Mouse (Mus musculus): ENCODE results near the gene Ppm1b.
"Not testable (repeated sequence)": the region's sequence is repeated elsewhere in the genome, so short reads cannot be mapped to it uniquely, and the experiment has no call there.

Ppm1b gene

GRCm38 (mm10) chr17:84956441-84956840, at the start of gene Ppm1b:
Gene Ppm1b, plus strand, starts transcription at chr17:84956741.
- DNase-seq (ENCODE audit: low read depth, low spot score): no peak

GRCm38 (mm10) chr17:84921666-84922376, 34.7 kb upstream of the Ppm1b start:
- no peak for DNase-seq (ENCODE audit: low read depth, low spot score)

DNA sequence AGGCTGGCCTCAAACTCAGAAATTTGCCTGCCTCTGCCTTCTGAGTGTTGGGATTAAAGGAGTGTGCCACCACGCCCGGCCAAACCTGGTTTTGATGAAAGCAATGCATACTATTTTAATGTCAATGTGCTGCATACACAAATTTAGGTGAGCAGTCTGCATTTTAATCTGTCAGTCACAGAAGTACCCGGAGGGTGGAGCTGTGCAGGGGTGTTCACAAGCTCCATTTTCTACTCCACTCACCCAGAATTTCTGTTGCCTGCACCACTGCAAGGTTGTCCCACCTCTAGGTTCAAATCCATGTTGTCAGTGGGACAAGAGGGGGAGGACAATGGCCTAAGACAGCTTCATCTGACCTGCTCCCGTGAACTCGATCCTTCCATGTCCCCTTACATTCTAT, 31.8 kb upstream of the Ppm1b start:
- DNase-seq (ENCODE audit: low read depth, low spot score): no peak

DNA sequence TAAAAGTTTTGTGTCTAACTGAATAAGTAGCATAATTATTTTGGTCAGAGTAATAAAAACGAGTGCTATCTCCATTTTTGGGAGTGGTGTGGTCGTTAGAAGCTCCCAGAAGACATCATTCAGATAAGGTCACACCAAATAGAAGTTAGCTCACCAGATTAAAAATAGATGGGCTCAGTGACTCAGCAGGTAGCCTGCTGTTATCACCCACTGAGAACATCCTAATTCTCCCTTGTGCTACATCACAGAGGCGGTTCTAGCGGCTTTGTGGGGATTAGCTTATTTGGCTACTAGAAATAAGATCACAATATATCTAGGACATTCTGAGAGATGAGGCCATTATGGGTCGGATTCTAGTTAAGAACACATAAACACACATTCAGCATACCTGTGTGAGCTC, 30.3 kb upstream of the Ppm1b start:
- peak; percentile 79 for DNase-seq (ENCODE audit: low read depth, low spot score)

DNA sequence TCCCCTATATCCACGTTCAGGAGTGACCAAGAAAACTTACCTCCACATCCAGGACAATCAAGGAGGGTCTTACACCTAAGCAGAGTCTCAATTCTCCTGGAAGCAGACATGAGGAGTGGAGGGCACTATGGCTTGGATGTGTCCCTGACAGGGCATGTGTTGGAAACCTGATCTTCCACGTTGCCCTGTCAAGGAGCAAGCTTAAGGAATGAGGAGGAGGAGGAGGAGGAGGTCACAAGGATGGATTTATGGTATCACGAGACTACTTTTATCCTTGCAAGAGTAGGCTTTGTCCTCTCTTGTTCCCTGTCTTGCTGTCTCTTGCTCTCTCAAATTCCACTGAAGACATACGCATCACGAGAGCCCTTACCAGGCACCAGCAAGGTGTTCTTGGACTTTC, 29.0 kb upstream of the Ppm1b start:
- no peak for DNase-seq (ENCODE audit: low read depth, low spot score)

DNA sequence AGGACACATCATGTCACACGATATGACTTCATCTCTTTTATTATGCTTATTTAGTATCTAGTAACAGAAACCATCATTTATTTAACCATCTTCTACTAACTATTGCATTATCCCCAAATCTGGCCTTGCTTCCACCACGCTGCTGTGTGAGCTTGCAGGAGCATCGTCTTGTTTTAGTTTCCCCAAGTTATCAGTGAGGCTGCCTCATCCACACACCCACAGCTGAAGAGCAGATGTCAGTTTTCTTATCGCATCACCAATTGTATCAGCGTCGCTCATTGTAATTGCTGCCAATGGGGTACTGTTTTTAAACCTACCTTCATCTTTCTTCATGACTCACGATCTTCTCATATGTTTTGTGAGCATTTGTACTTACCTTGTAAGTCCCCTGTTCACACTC, 23.6 kb upstream of the Ppm1b start:
- DNase-seq (ENCODE audit: low read depth, low spot score): no peak

DNA sequence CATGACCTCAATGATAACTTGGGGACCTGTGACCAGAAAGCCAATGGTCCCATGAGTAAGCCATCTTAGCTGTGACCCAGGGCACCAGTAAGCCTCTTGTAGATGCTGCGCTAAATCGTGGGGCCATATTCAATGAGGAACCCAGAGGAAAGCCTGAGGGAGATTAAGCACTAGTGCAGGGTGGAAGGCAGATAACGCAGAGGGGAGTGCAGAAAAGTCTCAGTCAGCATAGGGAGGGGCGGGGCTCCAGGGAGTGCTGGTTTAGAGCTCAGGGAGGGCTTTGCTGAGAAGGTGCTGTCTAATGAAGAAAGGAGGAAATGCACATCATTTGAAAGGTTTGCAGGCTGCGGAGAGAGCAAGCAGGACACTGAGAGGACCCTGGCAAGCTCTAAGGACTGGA, 22.6 kb upstream of the Ppm1b start:
- DNase-seq (ENCODE audit: low read depth, low spot score): peak; percentile 44

- not testable (repeated sequence) for DNase-seq (ENCODE audit: low read depth, low spot score)
Measured at GRCm38 (mm10) chr17:84935620-84936019, 20.9 kb upstream of the Ppm1b start.

DNA sequence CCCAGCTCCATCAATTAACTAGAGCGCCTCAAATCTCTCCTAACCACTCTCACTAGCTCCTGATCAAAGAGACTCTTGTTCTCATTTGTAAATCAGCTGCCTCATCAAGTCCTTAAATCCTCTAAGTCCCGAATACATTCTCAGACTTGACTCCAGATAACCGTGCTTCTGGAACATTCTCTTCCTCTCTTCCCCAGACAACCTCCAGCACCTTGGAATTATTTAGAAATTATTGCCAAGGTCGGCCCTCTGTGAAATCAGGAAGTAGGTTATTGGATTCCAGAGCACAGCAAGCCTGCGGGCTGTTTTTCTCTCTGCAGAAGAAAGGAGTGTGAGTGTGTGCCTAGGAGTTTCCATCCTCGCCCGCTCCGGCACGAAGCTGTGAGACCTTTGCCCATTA, 20.2 kb upstream of the Ppm1b start:
- no peak for DNase-seq (ENCODE audit: low read depth, low spot score)

DNA sequence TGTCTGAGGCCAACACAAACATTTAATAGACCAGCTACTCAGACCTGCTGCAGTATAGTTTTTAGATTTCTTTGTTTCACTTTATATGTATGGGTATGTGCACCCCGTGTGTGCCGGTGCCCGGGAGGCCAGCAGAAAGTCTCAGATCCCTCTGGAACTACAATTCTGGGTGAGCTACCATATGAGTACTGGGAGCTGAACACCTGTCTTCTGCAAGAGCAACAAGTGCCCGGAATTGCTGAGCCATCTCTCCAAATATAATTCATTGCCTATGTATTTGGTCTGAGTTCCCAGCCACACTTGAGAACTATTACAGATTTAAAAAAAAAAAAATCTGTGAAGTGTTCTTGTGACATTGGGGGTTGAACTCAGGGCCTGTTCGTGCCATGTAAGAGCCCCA, 19.7 kb upstream of the Ppm1b start:
- DNase-seq (ENCODE audit: low read depth, low spot score): no peak

- DNase-seq (ENCODE audit: low read depth, low spot score): no peak
Measured at GRCm38 (mm10) chr17:84937220-84937619, 19.3 kb upstream of the Ppm1b start.

- no peak for DNase-seq (ENCODE audit: low read depth, low spot score)
Measured at GRCm38 (mm10) chr17:84938215-84938614, 18.3 kb upstream of the Ppm1b start.

GRCm38 (mm10) chr17:84940017-84940731, 16.4 kb upstream of the Ppm1b start:
- no peak for DNase-seq (ENCODE audit: low read depth, low spot score)

GRCm38 (mm10) chr17:84941291-84941868, 15.2 kb upstream of the Ppm1b start:
- DNase-seq (ENCODE audit: low read depth, low spot score): no peak

- no peak for DNase-seq (ENCODE audit: low read depth, low spot score)
Measured at GRCm38 (mm10) chr17:84942358-84943032, 14.0 kb upstream of the Ppm1b start.

DNA sequence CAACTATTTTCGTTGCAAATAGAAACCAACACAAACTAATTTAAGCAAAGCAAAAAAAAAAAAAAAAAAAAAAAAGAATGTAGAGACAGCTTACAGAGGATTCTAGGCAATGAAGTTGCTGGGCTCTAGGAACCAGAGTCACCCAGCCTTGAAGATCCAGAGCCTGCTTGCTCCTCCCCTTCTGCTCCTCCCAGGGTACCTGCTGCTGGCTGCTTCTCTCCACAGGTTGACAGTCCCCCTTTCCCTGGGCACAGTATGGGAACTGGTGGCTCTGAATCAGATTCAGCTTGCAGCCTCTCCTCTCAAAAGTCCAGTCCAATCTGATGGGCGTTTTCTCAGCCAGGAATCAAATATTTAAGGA, 13.5 kb upstream of the Ppm1b start:
- DNase-seq (ENCODE audit: low read depth, low spot score): no peak

DNA sequence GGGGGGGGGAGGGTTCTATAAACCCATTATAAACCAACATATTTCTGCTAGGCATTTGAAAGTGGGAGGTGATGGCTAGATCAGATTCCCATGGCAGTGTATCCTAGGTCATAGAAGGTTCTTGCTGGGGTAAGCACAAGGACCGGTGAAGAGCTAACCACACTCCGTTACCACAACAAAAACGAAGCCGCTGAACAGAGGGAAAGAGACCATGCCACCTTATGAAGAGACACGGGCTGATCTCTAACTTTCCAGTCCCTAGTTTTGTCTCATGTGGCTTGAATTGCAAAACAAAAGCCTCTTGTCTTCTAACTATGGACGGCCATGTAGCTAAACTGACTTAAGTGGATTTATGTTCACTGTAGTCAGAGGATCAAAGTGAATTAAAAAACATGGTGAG, 12.2 kb upstream of the Ppm1b start:
- DNase-seq (ENCODE audit: low read depth, low spot score): no peak

DNA sequence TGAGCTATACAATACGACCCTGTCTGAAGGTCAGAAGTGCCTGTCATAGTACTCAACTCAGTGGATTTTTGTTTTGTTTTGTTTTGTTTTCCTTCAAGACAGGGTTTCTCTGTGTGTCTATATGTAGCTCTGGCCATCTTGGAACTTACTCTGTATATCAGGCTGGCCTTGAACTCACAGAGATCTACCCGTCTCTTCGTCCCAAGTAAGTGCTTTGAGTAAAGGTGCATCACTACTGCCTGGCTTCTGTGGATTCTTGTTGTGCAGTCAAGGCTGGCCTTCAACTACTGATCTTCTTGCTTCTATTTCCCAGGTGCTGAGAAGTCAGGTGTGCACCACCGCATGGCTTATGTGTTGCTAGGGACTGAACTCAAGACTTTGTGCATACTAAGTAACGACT, 4.0 kb upstream of the Ppm1b start:
- DNase-seq (ENCODE audit: low read depth, low spot score): no peak

DNA sequence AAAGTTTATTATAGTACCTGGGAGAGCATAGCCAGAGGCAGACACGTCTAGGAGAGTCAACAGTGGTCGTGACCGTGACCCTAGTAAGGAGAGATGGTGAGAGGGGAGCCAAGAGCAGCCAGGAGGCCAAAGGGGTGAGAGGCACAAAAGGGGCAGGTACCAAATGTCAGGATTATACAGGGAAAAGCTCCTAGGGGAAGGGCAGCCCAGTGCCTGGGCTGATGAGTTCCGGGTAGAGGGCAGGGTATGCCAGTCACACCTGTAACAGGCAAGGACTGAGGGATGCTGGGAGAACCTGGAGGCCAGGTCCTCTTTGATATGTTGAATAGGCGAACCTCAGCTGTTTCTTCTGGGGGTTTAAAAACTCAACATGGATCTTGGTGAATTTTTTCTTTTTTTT, 2.8 kb upstream of the Ppm1b start:
- no peak for DNase-seq (ENCODE audit: low read depth, low spot score)

DNA sequence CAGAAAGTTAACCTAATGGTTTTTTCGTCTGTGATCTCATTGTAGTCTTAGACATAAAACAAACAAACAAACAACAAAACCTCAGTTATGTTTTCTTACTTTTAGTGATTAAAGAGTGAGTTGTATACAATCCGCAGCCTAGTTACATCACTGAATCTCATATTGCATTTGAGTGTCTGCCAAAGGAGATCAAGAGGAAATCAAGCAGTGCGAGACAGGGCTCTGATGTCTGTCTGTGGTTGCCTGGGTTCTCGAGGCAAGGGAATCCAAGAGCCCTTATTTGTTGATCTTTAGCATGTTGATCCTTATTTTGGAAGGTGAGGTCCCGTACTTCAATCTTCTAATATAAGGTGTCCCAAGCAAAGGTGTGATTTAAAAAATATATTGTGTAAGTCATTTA, 1.7 kb upstream of the Ppm1b start:
- no peak for DNase-seq (ENCODE audit: low read depth, low spot score)

GRCm38 (mm10) chr17:84956931-84957486, 468 bp downstream of the Ppm1b start:
- DNase-seq (ENCODE audit: low read depth, low spot score): peak; percentile 84

All from retina, adult 2 months (tissue).